Mouse (Mus musculus) cerebellum, postnatal 4 days (tissue): ENCODE data around the gene Cnnm3.
A peak's percentile ranks its signal among the peaks of the same experiment; 100 is the strongest.

Experiments used
- DNase-seq, 2 experiments: peaks; one replicate each; pipeline ENCODE4 v3.0.0; 2022; ENCODE audit warnings: low spot score in 2 of 2, mixed read lengths in 1 of 2

Gene Cnnm3

GRCm38 (mm10) chr1:36511289-36512021, at the start of gene Cnnm3:
Gene Cnnm3, plus strand, starts transcription at chr1:36511867.
- peak; percentile 100 for DNase-seq

GRCm38 (mm10) chr1:36465641-36466160, 46.0 kb upstream of the Cnnm3 start:
- no peak for DNase-seq

- no peak for DNase-seq
Measured at GRCm38 (mm10) chr1:36467446-36467845, 44.2 kb upstream of the Cnnm3 start.

- DNase-seq, result no peak
Measured at GRCm38 (mm10) chr1:36469811-36470444, 41.7 kb upstream of the Cnnm3 start.

DNA sequence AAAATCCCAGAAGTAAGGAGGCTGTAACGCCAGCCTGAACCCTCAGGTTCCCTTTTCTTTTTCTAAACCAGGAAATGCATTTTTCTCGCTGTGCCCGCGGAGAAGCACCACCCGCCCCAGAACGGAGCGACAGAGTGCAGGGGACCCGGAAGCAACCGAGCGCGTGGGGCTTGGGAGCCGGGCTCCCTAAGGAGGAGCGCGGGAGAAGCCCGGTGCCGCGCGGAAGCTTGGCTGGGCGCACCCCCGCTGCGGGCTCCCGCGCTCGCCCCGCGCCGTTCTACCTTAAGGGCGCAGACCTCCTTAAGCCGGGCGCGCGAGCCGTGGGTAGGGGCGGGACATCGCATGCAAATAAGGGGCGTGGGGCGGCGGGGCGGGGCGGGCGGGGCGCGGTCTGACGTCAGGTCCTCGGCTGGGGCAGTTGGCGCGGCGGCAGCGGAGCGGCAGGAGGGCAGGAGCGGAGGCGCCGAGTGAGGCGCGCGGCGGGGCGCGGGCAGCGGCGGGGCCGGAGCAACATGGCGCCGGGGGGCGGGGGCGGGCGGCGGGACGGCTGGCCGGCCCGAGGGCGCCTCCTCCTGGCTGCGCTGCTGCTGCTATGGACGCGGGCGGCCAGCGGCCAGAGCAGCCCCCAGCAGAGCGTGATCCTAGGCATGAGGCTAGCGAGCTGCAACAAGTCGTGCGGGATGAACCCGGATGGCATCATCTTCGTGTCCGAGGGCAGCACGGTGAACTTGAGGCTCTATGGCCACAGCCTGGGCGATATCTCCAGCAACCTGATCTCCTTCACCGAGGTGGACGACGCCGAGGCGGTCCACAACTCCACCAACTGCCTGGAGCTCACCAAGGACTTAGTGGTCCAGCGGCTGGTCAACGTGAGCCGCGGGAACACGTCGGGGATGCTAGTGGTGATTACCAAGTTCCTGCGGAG, 40.2 kb upstream of the Cnnm3 start, which contains the start of gene Cnnm4:
Gene Cnnm4, plus strand, starts transcription at position 440 of the 925 bp plus-strand sequence.
- DNase-seq, result peak; percentile 61 to 82

GRCm38 (mm10) chr1:36472106-36472440, 39.6 kb upstream of the Cnnm3 start:
- DNase-seq, result no peak

- DNase-seq, result no peak
Measured at GRCm38 (mm10) chr1:36473211-36473780, 38.4 kb upstream of the Cnnm3 start.

GRCm38 (mm10) chr1:36474646-36475045, 37.0 kb upstream of the Cnnm3 start:
- no peak for DNase-seq

DNA sequence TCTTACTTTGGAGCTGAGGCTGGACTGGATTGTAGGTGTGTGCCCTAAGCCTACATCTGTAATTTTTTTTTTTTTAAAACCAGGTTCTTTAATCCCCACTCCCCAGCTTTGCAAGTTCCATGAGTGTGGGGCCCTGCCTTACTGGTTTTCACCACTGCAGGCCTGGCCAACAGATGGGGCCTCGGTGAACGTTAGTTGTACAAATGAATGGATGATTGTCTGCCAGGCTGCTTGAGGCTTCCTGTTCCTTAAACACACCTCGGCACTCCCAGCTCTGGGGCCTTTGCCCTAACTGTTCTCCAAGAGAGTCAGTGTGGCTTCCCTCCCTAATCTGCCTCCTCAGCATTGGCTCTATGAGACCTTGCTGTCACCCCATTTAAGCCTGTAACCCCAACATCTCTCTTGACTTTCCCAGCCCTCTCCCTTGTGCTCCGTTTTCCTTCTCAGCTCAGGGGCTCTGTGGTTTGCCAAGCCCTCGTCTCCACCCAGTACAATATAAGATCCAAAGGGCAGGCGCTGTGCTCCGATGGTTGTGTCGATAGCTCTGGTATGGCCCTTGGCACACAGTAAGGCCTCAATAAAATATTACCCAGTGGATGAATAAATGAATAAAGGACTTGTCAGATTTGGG, 36.1 kb upstream of the Cnnm3 start:
- no peak for DNase-seq

- no peak for DNase-seq
Measured at GRCm38 (mm10) chr1:36476426-36476825, 35.2 kb upstream of the Cnnm3 start.

- peak in 1 of 2 experiments; percentile 55 for DNase-seq
Measured at GRCm38 (mm10) chr1:36478343-36478795, 33.3 kb upstream of the Cnnm3 start.

DNA sequence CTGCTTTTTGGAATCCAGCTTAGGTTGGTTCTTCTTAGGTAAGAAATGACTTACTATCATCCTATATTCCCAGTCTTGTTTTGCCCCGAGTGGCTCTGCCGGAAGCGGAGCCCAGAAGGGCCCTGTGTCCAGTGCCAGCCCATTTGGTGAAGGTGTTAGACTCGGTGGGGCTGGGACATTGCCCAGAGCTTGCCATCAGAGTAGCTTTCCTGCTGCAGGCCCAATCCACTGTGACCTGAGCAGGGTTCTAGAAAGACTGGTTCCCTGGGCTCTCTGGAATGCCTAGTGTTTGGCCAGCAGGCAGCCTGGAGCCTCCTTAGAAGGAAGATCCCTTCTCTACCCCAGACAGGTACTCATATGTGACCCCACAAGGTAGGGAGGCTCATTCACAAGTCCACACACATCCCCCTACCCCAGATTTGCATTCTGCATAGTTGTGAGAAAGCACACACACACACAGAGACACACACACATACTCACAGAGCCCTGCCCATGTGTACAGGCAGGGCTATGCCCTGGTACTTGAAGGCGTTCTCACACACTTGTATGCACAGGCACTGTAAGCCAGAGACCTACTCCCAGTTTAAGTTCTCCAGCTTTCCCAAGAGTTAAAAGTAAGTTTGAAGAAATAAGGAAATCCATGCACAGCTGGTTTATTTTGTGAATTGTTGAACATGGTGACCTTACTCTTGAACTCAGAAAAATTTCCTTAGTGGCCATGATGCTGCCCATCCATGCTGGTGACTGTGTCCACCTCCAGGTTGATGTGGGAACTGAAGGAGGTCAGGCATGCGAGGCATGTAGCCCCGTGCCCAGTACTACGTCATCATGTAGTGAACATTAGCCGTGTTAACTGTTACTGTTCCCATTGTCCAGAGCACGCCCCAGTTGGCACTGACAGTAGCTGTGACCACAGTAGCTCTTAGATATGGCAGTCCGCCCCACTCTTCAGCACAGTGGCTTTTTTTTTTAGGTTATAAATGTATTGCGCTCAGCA, 31.5 kb upstream of the Cnnm3 start:
- no peak for DNase-seq

DNA sequence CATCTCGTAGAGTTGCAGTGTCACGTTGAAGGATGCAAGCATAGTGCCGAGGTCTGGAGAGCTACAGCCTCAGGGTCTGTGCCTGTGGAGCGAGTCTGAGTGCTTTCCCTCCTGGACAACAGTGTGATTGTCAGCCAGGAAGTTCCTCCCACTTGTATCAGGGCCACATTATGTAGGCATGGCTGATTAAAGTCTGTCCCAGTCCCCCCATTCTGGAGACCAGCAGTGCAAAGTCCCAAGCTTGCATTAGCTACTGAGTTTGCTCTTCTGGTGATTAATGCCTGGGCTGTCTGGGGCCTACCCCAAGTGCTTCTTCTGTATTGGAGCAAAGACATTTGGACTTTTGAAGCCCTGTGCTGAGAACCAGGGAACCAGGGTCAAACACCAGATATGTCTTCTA, 27.8 kb upstream of the Cnnm3 start:
- DNase-seq, result no peak

GRCm38 (mm10) chr1:36485080-36485479, 26.6 kb upstream of the Cnnm3 start:
- DNase-seq, result no peak

DNA sequence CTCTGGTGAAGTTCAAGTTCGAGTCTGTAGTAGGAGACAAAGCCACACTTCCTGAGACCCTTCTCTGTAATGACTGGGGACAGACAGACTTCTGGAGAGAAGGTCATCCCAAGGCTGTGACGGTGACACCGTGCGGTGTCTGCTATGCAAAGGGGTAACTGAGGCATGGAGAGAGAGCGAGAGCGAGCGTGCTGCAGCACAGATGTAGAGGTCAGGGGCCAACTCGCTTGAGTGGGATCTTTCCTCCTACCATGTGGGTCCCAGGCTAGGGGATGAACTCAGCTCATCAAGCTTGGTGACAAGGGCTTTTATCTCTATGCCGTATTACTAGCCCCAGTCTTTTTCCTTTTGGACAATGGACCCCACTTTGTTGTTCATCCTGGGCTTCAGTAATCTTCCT, 24.6 kb upstream of the Cnnm3 start:
- DNase-seq, result no peak

- DNase-seq, result no peak
Measured at GRCm38 (mm10) chr1:36489661-36490060, 22.0 kb upstream of the Cnnm3 start.

DNA sequence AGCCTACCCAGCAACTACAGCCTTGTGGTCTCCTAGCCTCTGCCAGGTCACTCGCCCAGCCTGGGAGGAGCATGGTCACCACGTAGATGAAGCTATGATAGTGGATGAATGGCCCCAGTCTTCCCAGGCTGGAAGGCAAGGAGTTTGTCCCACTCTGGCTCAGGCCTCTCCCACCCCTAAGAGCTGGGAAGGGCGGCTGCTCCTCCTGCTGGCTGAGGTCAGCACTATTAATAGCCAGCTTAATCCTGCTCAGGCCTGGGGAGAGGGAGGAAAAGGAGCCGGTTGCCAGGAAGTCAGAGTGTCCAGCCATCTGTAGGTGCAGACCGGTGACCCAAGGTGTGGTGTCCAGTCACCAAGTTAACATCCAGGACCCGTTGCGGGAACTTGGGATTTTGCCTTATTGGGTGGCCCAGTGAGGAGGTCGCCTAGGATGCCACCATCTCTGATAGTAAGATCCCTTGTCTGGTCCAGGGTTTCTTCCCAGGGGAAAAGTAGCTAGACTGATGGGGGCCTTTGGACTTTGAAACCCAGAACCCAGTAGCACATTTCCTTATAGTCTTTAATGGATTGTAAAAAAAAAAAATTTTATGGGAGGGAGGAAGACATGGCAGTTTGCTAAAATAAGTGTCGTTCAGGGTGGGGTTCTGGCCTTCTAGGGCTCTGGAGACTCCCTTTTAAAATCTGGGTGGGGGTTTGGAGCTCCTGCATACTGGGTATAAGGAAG, 19.1 kb upstream of the Cnnm3 start:
- peak in 1 of 2 experiments; percentile 44 for DNase-seq

DNA sequence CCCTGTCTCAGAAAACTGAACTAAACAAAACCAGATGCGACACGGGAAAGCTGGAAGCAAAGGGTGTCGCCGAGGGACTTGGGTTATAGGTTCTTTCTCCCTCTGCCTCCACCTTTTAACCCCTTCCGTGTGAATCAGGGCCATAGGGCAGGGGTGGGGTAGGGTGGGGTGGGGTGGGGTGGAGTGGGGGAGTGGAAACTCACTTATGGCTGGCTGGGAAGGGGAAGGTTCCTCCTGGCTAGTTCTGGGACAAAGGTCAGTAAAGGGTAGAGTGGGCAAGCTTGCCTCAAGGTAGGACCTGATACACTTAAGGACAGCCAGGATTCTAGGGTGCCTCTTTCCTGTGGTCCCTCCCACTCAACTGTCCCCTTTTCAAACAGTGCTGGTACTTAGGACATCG, 18.4 kb upstream of the Cnnm3 start:
- DNase-seq, result no peak

DNA sequence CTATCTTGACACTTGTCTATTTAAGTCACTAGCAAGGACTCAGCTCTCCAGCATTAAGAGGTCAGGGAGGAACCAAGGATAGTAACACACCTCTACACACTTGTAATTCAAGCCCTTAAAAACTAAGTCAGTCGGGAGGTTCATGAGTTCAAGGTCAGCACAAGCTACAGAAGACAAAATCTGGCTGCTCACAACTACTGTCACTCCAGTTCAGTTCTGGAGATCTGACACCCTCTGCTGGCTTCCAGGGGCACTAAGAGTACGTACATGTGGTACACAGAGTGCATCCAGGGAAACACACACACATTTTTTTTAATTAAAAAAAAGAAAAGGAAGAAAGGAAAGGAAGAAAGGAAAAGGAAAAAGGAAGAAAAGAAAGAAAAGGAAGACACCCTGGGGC, 14.9 kb upstream of the Cnnm3 start:
- DNase-seq, result no peak
